ENCODE assay signal across 13 mouse cellular contexts in genomic region chr1:61378240-61378639, GRCm38 (mm10).
A peak's percentile ranks its signal among the peaks of the same experiment; 100 is the strongest.
DNase-seq lines count a peak whose midpoint lies in the region; ATAC-seq and TF ChIP-seq lines count a peak whose summit lies in the region.
"Had no signal": no experiment of that assay in that cellular context is flagged by ENCODE, and none has a peak within 500 bp of the region (broad histone marks: within the 10 kb centered on the region; RNA-seq: fewer than 3 reads in every experiment).

No protein-coding gene starts in this region.

- no peak overlapping the region for H3K27ac ChIP-seq in embryonic facial prominence, embryonic 15.5 days (replicated peaks)
- no peak overlapping the region; the same call in 1 of the 2 replicates for H3K27ac ChIP-seq in embryonic facial prominence, embryonic 10.5 days (replicated peaks)
- no peak overlapping the region for H3K27ac ChIP-seq in stomach, embryonic 14.5 days (ENCODE audit: low read length)
- H3K27ac ChIP-seq in stomach, postnatal 0 days (replicated peaks): no peak overlapping the region
- H3K27ac ChIP-seq in lung, embryonic 16.5 days (ENCODE audit: low read length): no peak overlapping the region
- H3K27ac ChIP-seq in midbrain, embryonic 15.5 days: no peak overlapping the region
- H3K27ac ChIP-seq: hindbrain, postnatal 0 days; neural tube, embryonic 15.5 days had no signal

- H3K4me1 ChIP-seq in embryonic facial prominence, embryonic 15.5 days: peaks cover 8% of the 10 kb centered on the region; the same call in 1 of the 2 replicates
- H3K4me1 ChIP-seq in embryonic facial prominence, embryonic 10.5 days: peaks cover 31% of the 10 kb centered on the region
- H3K4me1 ChIP-seq in stomach, embryonic 14.5 days (ENCODE audit: control insufficient read depth, insufficient read depth, low read length): peaks cover 18% of the 10 kb centered on the region
- H3K4me1 ChIP-seq in stomach, postnatal 0 days (replicated peaks; ENCODE audit: control insufficient read depth, insufficient read depth): no peaks in the 10 kb centered on the region
- peaks cover 8% of the 10 kb centered on the region; the same call in 1 of the 2 replicates for H3K4me1 ChIP-seq in lung, embryonic 16.5 days (replicated peaks; ENCODE audit: control insufficient read depth, insufficient read depth, low read length)
- peaks cover 3% of the 10 kb centered on the region; the same call in 1 of the 2 replicates for H3K4me1 ChIP-seq in midbrain, embryonic 15.5 days

- no peak overlapping the region for H3K4me2 ChIP-seq in embryonic facial prominence, embryonic 15.5 days (replicated peaks)
- H3K4me2 ChIP-seq in stomach, embryonic 14.5 days (replicated peaks; ENCODE audit: low read depth, low read length): no peak overlapping the region
- H3K4me2 ChIP-seq in stomach, postnatal 0 days (replicated peaks; ENCODE audit: low read depth): no peak overlapping the region
- no peak overlapping the region for H3K4me2 ChIP-seq in lung, embryonic 16.5 days (ENCODE audit: low read depth, low read length)
- no peak overlapping the region for H3K4me2 ChIP-seq in midbrain, embryonic 15.5 days
- H3K4me2 ChIP-seq: liver, embryonic 11.5 days; neural tube, embryonic 15.5 days had no signal

- DNase-seq in embryonic facial prominence, embryonic 10.5 days (ENCODE audit: low spot score): no peak
- DNase-seq in stomach, postnatal 0 days (ENCODE audit: low spot score): no peak
- no peak for DNase-seq in retina, postnatal 1 day
- DNase-seq in urinary bladder, postnatal 36 days (ENCODE audit: low spot score in 2 of 2): no peak
- DNase-seq: cerebellum, adult 18-20 months had no signal

- TF ChIP-seq EP300 in stomach, postnatal 0 days (optimal IDR thresholded peaks at IDR 0.05): no peak

- no peaks in the 10 kb centered on the region for H3K9me3 ChIP-seq in embryonic facial prominence, embryonic 15.5 days (replicated peaks)
- H3K9me3 ChIP-seq in embryonic facial prominence, embryonic 10.5 days: no peaks in the 10 kb centered on the region
- H3K9me3 ChIP-seq in stomach, embryonic 14.5 days (ENCODE audit: control insufficient read depth, low read depth, low read length): no peaks in the 10 kb centered on the region
- H3K9me3 ChIP-seq in stomach, postnatal 0 days (ENCODE audit: control insufficient read depth, low read length): no peaks in the 10 kb centered on the region
- H3K9me3 ChIP-seq in lung, embryonic 16.5 days (ENCODE audit: control insufficient read depth, low read length): no peaks in the 10 kb centered on the region
- no peaks in the 10 kb centered on the region for H3K9me3 ChIP-seq in midbrain, embryonic 15.5 days
- H3K9me3 ChIP-seq: neural tube, embryonic 15.5 days had no signal

- 0 out of 2 replicates have a peak, but pooled peaks have one; percentile 24 for ATAC-seq in embryonic facial prominence, embryonic 15.5 days (ENCODE audit: insufficient number of reproducible peaks, low FRiP score, low TSS enrichment, low read depth)
- ATAC-seq in stomach, embryonic 14.5 days (ENCODE audit: insufficient number of reproducible peaks, insufficient read depth, low FRiP score, low read depth): 0 out of 2 replicates have a peak, but pooled peaks have one; percentile 39
- ATAC-seq in stomach, postnatal 0 days (ENCODE audit: low FRiP score, low TSS enrichment): no peak
- ATAC-seq in lung, embryonic 16.5 days (ENCODE audit: low read depth): 0 out of 2 replicates have a peak, but pooled peaks have one; percentile 29
- no peak for ATAC-seq in midbrain, embryonic 15.5 days (replicated peaks)
- ATAC-seq: hindbrain, postnatal 0 days; Patski had no signal

- no peak for TF ChIP-seq CTCF in stomach, postnatal 0 days (IDR thresholded peaks at IDR 0.05; ENCODE audit: low read depth)

- 0 out of 2 replicates have a peak, but pooled peaks cover 7% of the 10 kb centered on the region for H3K27me3 ChIP-seq in embryonic facial prominence, embryonic 15.5 days
- H3K27me3 ChIP-seq in embryonic facial prominence, embryonic 10.5 days (replicated peaks; ENCODE audit: low read depth, poor library complexity, severe bottlenecking): peaks cover 21% of the 10 kb centered on the region
- no peaks in the 10 kb centered on the region for H3K27me3 ChIP-seq in stomach, embryonic 14.5 days (ENCODE audit: control insufficient read depth, insufficient read depth, low read length)
- H3K27me3 ChIP-seq in stomach, postnatal 0 days (ENCODE audit: control insufficient read depth, insufficient read depth, low read length): no peaks in the 10 kb centered on the region
- H3K27me3 ChIP-seq in lung, embryonic 16.5 days (ENCODE audit: control insufficient read depth, insufficient read depth, low read depth, low read length): no peaks in the 10 kb centered on the region
- no peaks in the 10 kb centered on the region for H3K27me3 ChIP-seq in midbrain, embryonic 15.5 days (replicated peaks)
- H3K27me3 ChIP-seq: neural tube, embryonic 15.5 days had no signal

- WGBS in embryonic facial prominence, embryonic 15.5 days: 69% methylated on average over 8 of the region's 8 CpGs
- 66% methylated on average over 8 of the region's 8 CpGs for WGBS in embryonic facial prominence, embryonic 10.5 days
- 31% methylated on average over 8 of the region's 8 CpGs for WGBS in stomach, embryonic 14.5 days
- 39% methylated on average over 8 of the region's 8 CpGs for WGBS in stomach, postnatal 0 days
- WGBS in lung, embryonic 16.5 days: 33% methylated on average over 8 of the region's 8 CpGs
- 66% methylated on average over 8 of the region's 8 CpGs for WGBS in midbrain, embryonic 15.5 days

- no peaks in the 10 kb centered on the region for H3K36me3 ChIP-seq in embryonic facial prominence, embryonic 15.5 days
- H3K36me3 ChIP-seq in embryonic facial prominence, embryonic 10.5 days (replicated peaks): no peaks in the 10 kb centered on the region
- H3K36me3 ChIP-seq in stomach, embryonic 14.5 days (ENCODE audit: control insufficient read depth, insufficient read depth, low read length): no peaks in the 10 kb centered on the region
- no peaks in the 10 kb centered on the region for H3K36me3 ChIP-seq in stomach, postnatal 0 days (ENCODE audit: control insufficient read depth, insufficient read depth, low read length)
- H3K36me3 ChIP-seq in lung, embryonic 16.5 days (ENCODE audit: control insufficient read depth, insufficient read depth, low read length): no peaks in the 10 kb centered on the region
- no peaks in the 10 kb centered on the region for H3K36me3 ChIP-seq in midbrain, embryonic 15.5 days (replicated peaks)
- H3K36me3 ChIP-seq: neural tube, embryonic 15.5 days had no signal

- H3K4me3 ChIP-seq in embryonic facial prominence, embryonic 15.5 days (replicated peaks): no peak overlapping the region
- H3K4me3 ChIP-seq in embryonic facial prominence, embryonic 10.5 days: no peak overlapping the region
- H3K4me3 ChIP-seq in stomach, embryonic 14.5 days (ENCODE audit: low read depth, low read length): no peak overlapping the region
- H3K4me3 ChIP-seq in stomach, postnatal 0 days (ENCODE audit: low read depth, low read length): no peak overlapping the region
- H3K4me3 ChIP-seq in lung, embryonic 16.5 days (ENCODE audit: low read length): no peak overlapping the region
- H3K4me3 ChIP-seq in midbrain, embryonic 15.5 days: no peak overlapping the region
- H3K4me3 ChIP-seq: neural tube, embryonic 15.5 days had no signal

- no peak overlapping the region for H3K9ac ChIP-seq in embryonic facial prominence, embryonic 15.5 days
- H3K9ac ChIP-seq in stomach, embryonic 14.5 days (replicated peaks; ENCODE audit: low read depth, low read length): no peak overlapping the region
- no peak overlapping the region for H3K9ac ChIP-seq in stomach, postnatal 0 days (ENCODE audit: low read length)
- H3K9ac ChIP-seq in lung, embryonic 16.5 days (ENCODE audit: low read length): no peak overlapping the region
- no peak overlapping the region for H3K9ac ChIP-seq in midbrain, embryonic 15.5 days
- H3K9ac ChIP-seq: neural tube, embryonic 15.5 days had no signal

Comparison
In these comparisons a context has a peak if more than half of its experiments do, and no peak if none do; other contexts are left out.
1. ATAC-seq: peak in embryonic facial prominence, embryonic 15.5 days (single experiment), stomach, embryonic 14.5 days (single experiment) and lung, embryonic 16.5 days (single experiment); none in stomach, postnatal 0 days (single experiment) and midbrain, embryonic 15.5 days (single experiment).